Mouse (Mus musculus) thymus, postnatal 10 days (tissue): ENCODE data around the gene Neurog1.
A peak's percentile ranks its signal among the peaks of the same experiment; 100 is the strongest.

ENCODE experiments used
- DNase-seq, 2 experiments: peaks; one replicate each; pipeline ENCODE4 v3.0.0; 2021; ENCODE audit warnings: low spot score in 2 of 2

Gene Neurog1

DNA sequence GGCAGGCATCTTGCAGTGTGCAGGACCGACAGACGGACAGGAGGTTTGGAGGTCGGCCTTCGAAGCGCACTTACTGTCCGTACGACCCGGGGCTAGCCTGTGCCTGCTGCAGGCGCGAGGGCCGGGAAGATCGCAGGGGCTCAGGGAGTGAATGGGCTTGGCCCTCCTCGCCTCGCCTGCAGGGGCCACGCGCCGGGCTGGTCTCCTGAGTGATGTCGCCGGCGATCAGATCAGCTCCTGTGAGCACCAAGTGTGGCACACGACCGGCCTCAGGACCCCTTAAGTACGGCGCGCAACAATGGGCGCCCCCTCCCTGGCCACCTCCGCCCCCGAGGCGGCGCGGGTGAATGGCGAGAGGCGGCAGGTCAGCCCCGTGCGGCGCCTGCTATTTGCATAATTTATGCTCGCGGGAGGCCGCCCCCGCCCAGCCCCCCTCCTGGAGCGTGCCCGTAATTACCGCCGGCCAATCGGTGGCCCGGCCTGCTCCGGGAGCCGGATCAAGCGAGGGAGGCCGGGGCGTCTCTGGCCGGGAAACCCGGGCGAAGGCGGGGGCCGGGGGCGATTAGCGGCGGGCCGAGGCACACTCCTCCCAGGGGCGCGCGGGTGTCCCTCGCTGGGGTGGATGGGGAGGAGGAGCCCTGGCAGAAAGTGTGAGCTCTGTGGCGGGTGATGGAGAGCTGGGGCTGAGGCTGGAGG is at the start of gene Neurog1:
Gene Neurog1 (minus strand): TSS at position 240 of the 696 bp plus-strand sequence.
- DNase-seq = no peak

DNA sequence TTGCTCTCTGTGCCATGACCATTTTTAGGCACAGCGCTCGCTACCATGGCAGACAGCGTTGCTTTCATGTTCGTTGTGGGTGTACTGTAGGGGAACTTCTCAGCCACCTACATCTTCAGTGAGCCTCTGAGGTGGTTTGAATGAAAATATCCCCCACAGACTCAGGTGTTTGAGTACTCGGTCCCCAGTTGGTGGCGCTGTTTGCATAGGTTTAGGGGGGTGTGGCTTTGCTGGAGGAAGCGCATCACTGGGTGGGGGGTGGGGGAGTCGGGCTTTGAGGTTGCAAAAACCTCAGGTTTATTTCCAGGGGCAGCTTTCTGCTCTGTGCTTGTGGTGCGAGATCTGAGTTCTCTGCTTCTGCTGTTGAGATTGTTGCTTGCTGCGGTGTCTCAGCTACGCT is 47.4 kb upstream of the Neurog1 start:
- no peak for DNase-seq

DNA sequence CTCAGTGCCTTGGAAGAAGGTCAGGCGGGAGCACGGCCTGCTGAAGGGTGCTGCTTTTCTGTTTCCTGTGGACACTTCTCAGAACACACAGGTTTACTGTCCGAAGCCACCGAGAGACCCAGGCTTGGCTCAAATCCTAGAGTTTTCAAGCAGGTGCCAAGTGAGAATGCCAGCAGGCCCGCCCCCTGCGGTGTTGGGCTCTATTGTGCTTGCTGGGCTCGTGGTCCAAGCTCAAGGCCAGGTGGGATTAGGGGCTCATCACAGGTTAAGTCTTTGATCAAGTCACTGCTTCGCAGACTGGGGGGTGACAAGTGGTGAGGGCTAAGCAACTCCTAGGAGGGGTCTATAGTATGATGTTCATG is 44.7 kb upstream of the Neurog1 start:
- no peak for DNase-seq

DNA sequence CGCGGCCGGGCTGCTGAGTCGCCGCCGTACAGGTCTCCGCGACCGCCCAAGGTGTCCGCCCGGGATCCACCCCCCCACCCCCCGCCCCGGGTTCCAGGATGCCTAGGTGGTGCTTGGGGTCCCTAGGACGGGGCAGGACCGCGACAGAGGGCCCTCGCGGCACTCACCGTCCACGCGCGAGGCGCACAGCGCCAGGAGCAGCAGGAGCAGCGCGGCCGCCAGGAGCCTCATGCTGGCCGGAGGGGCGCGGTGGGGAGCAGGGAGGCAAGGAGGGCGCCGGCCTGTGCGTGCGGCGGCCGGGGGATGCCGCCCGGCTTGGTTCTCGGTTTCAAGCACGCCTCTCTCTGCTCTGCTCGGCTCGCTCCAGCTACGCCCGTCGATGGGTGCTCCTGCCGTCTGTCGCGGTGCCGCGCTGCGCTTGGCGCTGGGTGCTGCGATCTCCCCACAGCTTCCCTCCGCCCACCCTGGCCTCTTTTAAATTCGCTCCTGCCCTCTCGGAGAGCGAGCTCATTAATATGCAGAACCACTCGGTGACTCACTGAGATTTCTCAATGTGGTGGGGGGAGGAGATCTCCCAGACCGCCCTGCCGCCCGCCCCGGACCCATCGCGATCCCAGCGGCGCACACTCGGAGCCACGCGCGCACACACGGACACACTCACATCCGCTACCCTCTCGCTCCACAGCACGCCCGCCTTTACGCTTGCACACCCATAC is 44.1 kb upstream of the Neurog1 start, which contains the start of gene Cxcl14:
Gene Cxcl14 (minus strand): TSS at position 609 of the 716 bp plus-strand sequence.
- DNase-seq = no peak

DNA sequence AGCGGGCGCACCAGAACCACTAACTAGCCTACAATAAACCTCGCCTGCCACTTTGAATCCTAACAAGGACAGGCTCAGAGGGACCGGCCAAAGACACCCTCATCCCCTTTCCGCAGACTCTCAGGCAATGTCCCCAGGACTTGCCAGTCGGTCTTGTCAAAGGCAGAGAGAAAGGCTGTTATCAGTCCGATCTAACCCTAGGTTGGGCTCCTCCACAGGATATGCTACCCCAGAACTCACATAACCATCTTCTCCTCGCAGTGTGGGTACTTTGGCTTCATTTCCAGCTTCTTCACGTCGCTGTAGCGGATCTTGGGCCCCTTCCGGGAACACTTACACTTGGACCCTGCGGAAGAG is 43.6 kb upstream of the Neurog1 start:
- no peak for DNase-seq

DNA sequence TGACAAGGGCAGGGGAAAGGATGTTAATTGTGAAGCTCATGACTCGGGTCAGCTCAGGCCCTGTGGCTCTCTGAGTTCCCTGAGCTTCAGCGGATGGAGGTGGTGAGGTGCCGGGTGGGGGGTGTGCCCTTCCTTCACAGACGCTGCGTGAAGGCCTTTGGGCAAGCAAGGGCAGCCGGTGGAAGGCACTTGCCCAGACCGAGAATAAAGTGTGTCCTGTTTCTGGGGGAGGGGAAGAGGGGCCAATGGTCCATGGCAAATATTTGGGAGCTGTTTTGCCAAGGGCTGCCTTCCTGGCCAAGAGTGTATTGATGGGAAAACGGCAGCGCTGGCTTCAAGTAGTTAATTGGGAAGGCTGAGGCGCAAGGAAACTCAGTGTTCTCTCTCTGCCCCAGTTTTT is 42.9 kb upstream of the Neurog1 start:
- no peak for DNase-seq

DNA sequence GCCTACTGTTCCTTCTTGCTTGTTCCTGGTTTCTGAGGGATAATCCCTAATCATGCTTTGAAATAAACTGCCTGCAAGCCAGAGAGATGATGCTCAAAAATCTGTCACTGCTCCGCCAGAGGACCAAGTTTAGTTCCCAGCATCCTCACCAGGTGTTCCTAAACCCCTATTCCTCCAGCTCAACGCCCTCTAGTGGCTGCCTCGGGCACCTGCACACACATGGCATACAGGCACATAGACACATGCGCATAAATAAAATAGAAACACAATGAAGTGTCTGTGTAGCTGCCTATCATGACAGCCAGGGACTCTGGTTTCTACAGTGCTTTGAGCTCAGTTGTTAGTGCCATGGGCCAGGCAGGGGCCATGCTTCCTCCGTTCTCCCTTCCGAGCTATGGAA is 38.0 kb upstream of the Neurog1 start:
- DNase-seq = no peak

DNA sequence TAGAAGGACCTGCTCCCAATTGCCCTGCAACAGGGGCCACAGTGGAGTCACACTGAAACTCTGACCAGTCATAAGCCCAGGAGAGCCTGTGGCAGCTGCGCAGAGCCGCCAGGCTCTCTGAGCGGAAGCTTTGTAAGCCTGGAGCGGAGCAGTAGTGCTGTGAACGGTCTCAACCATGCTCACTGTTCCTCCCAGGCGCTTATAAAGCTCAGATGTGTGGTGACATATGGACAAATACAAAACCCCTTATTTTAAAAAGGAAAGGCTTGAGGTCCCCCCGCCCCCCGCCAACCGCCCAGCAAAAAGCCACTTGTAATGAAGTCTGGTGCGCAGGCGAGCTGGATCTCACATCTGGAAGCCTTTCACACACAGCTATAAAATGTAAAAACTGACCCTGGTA is 37.3 kb upstream of the Neurog1 start:
- no peak for DNase-seq

DNA sequence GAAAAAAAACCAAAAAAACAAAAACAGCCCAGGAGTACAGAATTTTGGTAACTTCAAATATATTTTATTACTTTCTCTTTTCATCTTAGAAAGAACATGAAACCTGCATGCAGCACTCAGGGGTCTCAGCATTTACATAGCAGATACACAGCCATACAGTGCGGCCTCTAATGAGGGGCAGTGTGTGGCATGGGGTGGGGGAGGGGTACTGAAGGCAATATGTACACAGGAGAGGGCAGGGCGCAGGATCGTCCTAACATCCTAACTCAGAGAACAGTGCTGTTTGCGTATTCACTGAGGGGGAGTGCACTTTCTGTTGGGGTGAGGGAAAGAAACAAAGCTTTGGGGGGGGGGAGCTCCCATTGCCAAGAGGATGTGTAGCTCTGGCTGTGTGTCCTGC is 36.6 kb upstream of the Neurog1 start:
- no peak for DNase-seq

DNA sequence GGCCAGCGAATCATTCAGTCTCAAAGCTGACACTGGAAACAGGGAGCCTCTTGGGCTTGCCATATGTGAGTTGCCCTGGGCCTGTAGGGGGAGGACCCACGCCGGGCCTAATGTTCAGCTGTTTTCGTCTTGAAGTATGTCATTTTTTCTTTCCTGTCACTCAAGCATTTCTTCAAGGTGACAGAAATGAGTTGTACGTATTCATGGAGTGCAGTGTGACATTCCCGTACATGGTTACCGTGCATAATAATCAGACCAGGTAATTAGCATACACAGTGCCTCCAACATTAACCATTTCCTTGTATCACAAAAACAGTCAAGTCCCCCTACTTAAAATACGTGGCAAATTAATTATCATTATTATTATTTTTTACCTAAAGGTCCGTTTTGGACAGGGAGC is 35.1 kb upstream of the Neurog1 start:
- no peak for DNase-seq

DNA sequence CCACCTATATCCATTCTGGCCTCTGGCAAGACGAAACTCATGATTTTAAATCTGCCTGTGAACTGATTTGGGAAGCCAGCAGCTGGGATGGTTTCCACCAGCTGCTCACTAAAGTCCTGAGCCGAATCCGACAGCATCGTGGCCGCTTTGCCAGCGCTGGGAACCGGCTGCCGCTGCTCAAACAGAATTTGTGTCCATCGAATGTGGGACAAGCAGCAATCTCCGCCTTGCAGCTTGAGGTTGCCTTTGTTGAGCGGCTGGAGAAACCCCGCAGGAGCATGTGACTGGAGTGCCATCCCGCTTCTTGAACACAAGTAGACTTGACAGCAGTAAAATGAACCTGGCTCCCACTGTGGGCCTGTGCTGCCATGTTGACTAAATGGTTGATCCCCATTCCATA is 31.4 kb upstream of the Neurog1 start:
- no peak for DNase-seq

DNA sequence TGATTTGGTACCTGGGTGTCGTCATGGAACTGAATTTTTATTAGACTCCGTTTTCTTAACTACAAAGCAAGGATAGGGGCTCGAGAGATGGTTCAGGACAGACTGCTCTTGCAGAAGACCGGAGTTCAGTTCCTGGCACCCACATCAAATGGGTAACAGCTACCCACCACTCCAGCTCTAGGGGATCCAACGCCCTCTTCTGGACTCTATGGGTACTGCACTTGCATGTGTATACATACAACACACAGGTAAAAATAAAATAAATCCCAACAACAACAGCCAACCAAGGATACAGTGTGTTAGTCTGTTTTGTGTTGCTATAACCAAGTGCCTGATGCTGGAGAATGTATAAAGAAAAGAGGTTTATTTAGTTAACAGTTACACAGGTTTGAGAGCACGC is 28.4 kb upstream of the Neurog1 start:
- DNase-seq = no peak

DNA sequence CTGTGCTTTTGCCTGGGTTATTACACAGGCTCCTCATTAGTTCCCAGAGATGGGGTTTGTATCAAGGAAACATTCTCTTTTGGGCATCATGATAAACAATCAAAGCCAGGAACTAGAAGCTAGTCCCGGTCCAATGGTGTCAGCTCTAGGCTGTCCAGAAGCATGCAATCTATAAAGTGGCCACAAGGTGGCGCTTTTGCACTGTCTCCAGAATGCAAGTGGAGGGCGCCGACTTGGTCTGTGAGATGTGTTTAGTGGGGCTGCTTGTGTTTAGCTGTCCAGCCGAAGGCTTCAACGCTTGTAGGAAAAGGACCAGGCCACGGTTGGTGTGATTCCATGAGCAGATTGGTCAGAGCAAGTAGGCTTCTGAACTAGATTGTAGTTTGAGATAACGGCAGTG is 27.5 kb upstream of the Neurog1 start:
- peak; percentile 42 to 71 for DNase-seq

DNA sequence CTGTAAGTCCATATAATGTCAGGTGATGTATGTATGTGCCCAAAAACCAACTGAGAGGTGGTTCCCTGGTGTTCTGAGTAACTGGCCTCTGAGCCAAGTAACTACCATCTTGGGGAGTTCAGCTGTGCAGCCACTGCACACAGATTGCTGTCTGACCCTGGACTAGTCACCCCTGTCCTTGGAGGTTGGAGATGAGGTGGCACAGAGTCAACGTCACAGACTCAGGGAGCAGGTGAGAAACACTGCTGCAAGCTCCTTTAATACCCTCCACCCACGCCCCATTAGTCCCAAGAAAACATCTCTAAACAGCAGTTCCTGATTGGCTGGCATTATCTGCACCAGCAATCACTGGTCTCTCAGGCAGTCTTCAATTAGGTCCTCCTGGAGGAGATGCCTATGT is 23.2 kb upstream of the Neurog1 start:
- no peak for DNase-seq

DNA sequence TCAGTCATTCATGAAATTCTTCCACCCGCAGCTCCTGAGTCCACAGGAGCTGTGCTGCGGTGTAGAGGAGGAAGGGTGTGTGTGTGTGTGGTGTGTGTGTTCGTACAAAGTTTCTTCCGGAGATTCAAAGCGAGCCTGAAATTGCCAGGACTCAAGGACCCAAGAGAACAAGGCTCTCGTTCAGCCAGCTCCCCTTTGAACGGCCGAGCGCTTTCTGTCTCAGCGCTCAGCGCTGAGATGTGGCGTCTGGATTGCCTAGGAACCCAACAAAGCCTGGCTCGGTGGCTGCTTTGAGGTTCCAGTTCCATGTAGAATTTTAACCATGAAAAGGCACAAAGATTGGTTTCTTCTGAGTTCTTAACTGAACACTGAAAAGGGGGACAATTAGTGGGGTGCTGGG is 18.2 kb upstream of the Neurog1 start:
- no peak for DNase-seq

DNA sequence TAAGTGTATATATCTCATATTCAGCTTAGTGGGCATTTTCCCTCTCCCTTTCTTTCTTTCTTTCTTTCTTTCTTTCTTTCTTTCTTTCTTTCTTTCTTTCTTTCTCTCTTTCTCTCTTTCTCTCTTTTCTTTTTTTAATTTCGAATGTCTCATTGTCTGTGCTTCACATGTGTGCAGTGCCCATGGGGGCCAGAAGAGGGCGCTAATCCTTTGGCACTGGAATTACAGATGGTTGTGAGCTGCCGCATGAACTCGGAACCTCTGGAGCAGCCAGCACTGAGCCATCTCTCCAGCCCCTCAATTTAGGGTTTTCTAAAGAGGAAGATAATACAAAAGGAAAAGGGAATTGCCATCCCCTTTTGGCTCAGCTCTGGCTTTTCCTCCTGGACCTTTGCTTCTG is 15.4 kb upstream of the Neurog1 start:
- DNase-seq = no peak

DNA sequence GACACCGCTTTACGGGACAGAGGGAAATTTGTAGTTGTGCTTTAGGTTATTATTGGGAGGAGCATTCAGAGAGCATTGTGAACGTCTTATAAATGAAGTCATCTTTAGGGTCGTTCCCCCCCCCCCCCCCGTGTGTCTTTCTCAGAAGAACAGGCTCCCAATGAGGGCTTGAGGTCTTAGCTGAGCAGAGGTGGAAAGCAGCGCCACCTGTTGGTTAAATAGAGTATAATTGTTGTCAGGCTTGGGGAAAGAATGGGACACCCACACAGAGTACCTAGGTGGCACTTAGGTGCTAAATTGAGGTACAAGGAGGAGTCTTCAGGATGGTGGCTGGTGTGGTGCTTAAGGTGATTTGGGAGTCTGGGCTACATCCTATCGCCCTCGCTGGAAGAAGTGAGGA is 14.5 kb upstream of the Neurog1 start:
- peak in 1 of 2 experiments; percentile 55 for DNase-seq

DNA sequence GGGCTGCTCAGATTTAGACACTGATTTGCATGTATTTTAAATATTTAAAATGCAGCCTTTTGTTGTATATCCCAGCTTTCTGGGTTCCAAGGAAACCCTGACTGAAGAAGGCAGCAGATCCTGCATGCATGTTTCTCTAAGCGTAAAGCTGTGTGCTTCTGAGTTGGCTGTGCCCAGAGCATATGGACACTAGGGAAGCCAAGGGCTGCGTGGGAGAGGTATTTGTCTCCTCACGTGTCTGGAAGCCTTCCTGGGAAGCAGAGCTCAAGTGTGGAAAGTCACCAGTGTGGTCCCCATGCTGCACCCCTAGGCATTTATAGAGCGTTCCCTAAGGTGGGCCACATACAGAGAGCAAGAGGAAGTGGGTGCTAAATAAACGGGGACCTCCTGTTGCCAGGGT is 13.7 kb upstream of the Neurog1 start:
- DNase-seq = no peak

DNA sequence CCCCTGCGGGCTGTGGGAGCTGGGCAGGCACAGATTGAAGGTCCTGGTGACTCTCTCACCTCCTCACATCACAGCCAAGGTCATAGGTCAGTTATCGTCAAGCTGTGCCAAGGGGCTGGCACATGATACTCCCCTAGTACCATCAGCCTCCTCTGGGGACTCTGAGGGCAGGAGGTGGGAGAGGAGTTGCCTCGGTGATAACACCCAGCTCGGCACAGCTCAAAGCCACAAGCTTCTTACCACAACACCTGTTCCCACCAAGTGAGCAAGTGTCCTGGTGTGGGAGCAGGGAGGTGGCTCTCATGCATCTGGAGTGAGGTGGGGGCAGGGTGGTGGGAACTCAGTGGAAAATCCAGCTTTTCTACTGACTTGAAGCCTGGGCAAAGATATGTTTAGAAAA is 10.3 kb upstream of the Neurog1 start:
- DNase-seq = peak; percentile 15 to 30

DNA sequence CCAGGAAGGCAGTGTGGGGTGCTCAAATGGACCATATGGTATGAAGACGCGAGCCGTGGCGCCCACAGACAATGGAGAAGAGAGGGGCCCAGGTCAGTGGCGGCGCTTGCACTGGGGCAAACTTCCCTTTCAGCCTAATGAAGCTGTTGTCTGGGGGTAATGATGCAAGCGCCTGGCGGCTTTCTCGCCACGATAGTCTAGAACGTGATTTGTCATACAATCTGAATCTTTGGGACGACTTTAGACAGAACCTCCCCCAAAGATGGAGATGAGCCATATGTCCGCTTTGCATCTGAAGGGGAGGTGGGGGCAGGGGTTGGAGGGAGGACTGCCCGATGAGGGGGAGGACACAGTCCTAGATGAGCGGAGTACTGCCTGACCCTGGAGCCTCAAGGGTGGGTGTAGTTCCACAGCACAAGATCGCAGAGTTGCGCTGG is 8.4 kb upstream of the Neurog1 start:
- DNase-seq = no peak

DNA sequence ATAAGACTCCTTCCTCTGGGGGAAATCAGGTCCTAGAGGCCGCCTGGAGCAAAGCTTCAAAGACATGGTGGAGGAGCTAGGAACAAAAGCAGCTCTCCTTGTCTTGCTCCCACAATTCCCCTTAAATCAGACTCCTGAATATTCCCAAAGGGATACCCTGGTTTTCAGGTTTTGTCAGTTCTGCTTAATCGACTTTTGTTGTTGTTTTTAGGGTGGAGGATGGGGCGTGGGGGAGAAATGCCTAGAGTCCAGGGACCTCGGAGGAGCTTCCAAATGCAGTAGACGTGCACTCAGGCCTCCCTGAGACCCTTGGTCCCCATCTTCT is 7.9 kb upstream of the Neurog1 start:
- DNase-seq = no peak

DNA sequence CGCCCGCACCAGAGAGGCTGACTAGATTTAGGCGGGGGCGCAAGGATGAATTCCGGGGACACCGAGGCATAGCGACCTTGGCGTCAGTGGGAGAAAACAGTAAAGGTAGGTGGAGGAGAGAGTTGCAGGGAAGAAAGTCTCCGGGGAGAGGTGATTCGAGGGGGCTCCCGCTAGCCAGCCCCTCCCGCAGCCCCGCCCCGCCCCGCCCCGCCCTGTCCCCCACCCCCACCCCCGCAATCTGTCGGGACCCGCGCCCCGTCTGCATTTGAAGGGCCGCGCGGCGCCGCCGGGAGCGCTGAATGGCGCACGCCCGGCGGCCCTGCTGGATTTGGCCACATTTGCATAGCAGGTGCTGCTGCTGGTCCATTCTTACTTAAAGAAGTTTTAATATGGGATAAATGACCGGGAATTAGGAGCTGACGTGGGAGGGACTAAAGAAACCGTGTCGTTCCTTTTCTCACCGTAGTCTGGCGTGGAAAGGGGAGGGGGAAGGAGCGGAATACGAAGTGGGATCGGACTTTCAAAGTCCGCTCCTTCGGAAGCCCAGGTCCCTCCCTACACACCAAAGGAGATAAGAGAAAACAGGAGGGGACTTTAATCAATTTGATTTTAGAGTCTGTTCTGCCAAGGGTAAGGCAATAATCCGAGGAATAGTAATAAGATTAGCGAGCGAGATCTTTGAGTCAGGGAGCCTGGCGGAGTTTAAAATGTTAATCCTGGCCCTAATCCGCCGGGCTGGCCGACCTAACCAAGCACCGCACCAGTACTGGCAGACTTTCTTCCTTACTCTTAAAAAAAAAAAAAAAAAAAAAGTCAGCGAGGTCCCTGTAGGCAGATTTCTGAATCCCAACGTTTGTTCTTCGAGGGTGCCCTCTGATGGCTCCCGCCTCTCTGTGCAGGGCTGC is 7.3 kb upstream of the Neurog1 start:
- no peak for DNase-seq
